In genomic region chr13:54635011-54635410, GRCm38 (mm10) we compare ENCODE assay signal across 20 mouse cellular contexts. TPM values are rescaled to one million over a fixed set of nuclear protein-coding genes. Genes with fewer than 3 reads are reported as not detected.
A peak's percentile ranks its signal among the peaks of the same experiment; 100 is the strongest.
DNase-seq lines count a peak whose midpoint lies in the region; TF ChIP-seq lines count a peak whose summit lies in the region.
"Had no signal": no experiment of that assay in that cellular context is flagged by ENCODE, and none has a peak within 500 bp of the region (broad histone marks: within the 10 kb centered on the region; RNA-seq: fewer than 3 reads in every experiment).

No protein-coding gene starts in this region.

- WGBS in kidney, adult 2 months: 85% methylated on average over 3 of the region's 3 CpGs
- 68% methylated on average over 3 of the region's 3 CpGs for WGBS in liver, adult 2 months

- H3K27ac ChIP-seq in kidney, adult 2 months (ENCODE audit: insufficient read depth, low read depth, low read length): no peak overlapping the region
- H3K27ac ChIP-seq in liver, adult 2 months (replicated peaks; ENCODE audit: insufficient read depth, low read depth, low read length): no peak overlapping the region
- H3K27ac ChIP-seq: embryonic facial prominence, embryonic 10.5 days; embryonic facial prominence, embryonic 12.5 days; forebrain, embryonic 10.5 days; forebrain, embryonic 12.5 days had no signal

- peaks cover 2% of the 10 kb centered on the region for H3K36me3 ChIP-seq in kidney, adult 2 months (ENCODE audit: control insufficient read depth, insufficient read depth, low read length)
- H3K36me3 ChIP-seq in liver, adult 2 months (ENCODE audit: control insufficient read depth, insufficient read depth, low read length): peaks cover 23% of the 10 kb centered on the region

- no peak for TF ChIP-seq POLR2A in kidney, adult 2 months (IDR thresholded peaks at IDR 0.05; ENCODE audit: low read depth, low read length)
- TF ChIP-seq POLR2A in liver, adult 2 months (IDR thresholded peaks at IDR 0.05; ENCODE audit: extremely low read depth, insufficient read depth, low read length): no peak

- H3K4me1 ChIP-seq in kidney, adult 2 months (ENCODE audit: control insufficient read depth, insufficient read depth, low read length): peaks cover 5% of the 10 kb centered on the region; the same call in 1 of the 2 replicates
- peaks cover 18% of the 10 kb centered on the region; the same call in 1 of the 2 replicates for H3K4me1 ChIP-seq in liver, adult 2 months (ENCODE audit: control insufficient read depth, insufficient read depth, low read length)
- H3K4me1 ChIP-seq: embryonic facial prominence, embryonic 10.5 days; embryonic facial prominence, embryonic 12.5 days; forebrain, embryonic 10.5 days; forebrain, embryonic 12.5 days had no signal

- DNase-seq in kidney, adult 2 months: peak; percentile 31
- DNase-seq in kidney, postnatal 4 days: no peak
- peak; percentile 72 for DNase-seq in liver, adult 2 months (ENCODE audit: extremely low read depth, low read depth, low spot score)
- DNase-seq in liver: no peak
- no peak for DNase-seq in spleen, adult 18-20 months
- DNase-seq: adrenal gland, adult 8-10 months; adrenal gland, postnatal 14 days; adrenal gland, postnatal 36 days; B cell, adult 2 months; cerebellum, adult 11-12 months; cerebellum, adult 2 months; cerebellum, adult 9-10 months; cerebellum, postnatal 10 days; cerebellum, postnatal 25 days had no signal

- no peak overlapping the region for H3K9ac ChIP-seq in liver, adult 2 months (ENCODE audit: low read depth, low read length)
- H3K9ac ChIP-seq: embryonic facial prominence, embryonic 12.5 days; forebrain, embryonic 12.5 days had no signal

- H3K79me2 ChIP-seq in liver, adult 2 months (ENCODE audit: control insufficient read depth, insufficient read depth, low read length): peaks cover 24% of the 10 kb centered on the region

- no peak overlapping the region for H3K4me3 ChIP-seq in kidney, adult 2 months (ENCODE audit: insufficient read depth, low read depth, low read length)
- no peak overlapping the region for H3K4me3 ChIP-seq in liver, adult 2 months (ENCODE audit: insufficient read depth, low read depth, low read length)
- H3K4me3 ChIP-seq: embryonic facial prominence, embryonic 10.5 days; embryonic facial prominence, embryonic 12.5 days; forebrain, embryonic 10.5 days; forebrain, embryonic 12.5 days had no signal

- no peaks in the 10 kb centered on the region for H3K27me3 ChIP-seq in kidney, adult 2 months (replicated peaks; ENCODE audit: control insufficient read depth, insufficient read depth, low read length)
- no peaks in the 10 kb centered on the region for H3K27me3 ChIP-seq in liver, adult 2 months (ENCODE audit: control insufficient read depth, insufficient read depth, low read length)
- H3K27me3 ChIP-seq: CH12.LX; embryonic facial prominence, embryonic 12.5 days; forebrain, embryonic 12.5 days; Patski had no signal

- no peak for TF ChIP-seq CTCF in kidney, adult 2 months (conservative IDR thresholded peaks at IDR 0.05; ENCODE audit: insufficient read depth, insufficient read length, low read depth, low read length)
- no peak for TF ChIP-seq CTCF in liver, adult 2 months (IDR thresholded peaks at IDR 0.05; ENCODE audit: low read depth, low read length)

RNA-seq across cellular contexts. Expression of gene Faf2, which starts 13.4 kb away (rescaled TPM):
- polyA plus RNA-seq in kidney, adult 2 months (2012; rRNA removed): 26.3 and 27.9 TPM in 2 replicates
- total RNA-seq in liver, adult 2 months (2014; rRNA removed): 25.1 and 29.9 TPM in 2 replicates
- 22.5 and 28.1 TPM in 2 replicates for polyA plus RNA-seq in liver, adult 2 months (2012; rRNA removed)

RNA-seq across cellular contexts. Expression of gene Cltb, which starts 23.9 kb away (rescaled TPM):
- 102 and 119 TPM in 2 replicates for polyA plus RNA-seq in kidney, adult 2 months (2012; rRNA removed)
- total RNA-seq in liver, adult 2 months (2014; rRNA removed): 19.0 and 24.8 TPM in 2 replicates
- polyA plus RNA-seq in liver, adult 2 months (2012; rRNA removed): 45.6 and 51.5 TPM in 2 replicates

RNA-seq across cellular contexts. Expression of gene Higd2a, which starts 45.0 kb away (rescaled TPM):
- polyA plus RNA-seq in kidney, adult 2 months (2012; rRNA removed): 365 and 419 TPM in 2 replicates
- 51.1 and 56.3 TPM in 2 replicates for total RNA-seq in liver, adult 2 months (2014; rRNA removed)
- polyA plus RNA-seq in liver, adult 2 months (2012; rRNA removed): 98.7 and 133 TPM in 2 replicates

RNA-seq across cellular contexts. Expression of gene Nop16, which starts 45.1 kb away (rescaled TPM):
- 13.7 and 19.0 TPM in 2 replicates for polyA plus RNA-seq in kidney, adult 2 months (2012; rRNA removed)
- total RNA-seq in liver, adult 2 months (2014; rRNA removed): 15.0 and 15.8 TPM in 2 replicates
- polyA plus RNA-seq in liver, adult 2 months (2012; rRNA removed): 9.4 and 11.1 TPM in 2 replicates

RNA-seq across cellular contexts. Expression of gene Rnf44, which starts 58.7 kb away (rescaled TPM):
- 191 and 192 TPM in 2 replicates for polyA plus RNA-seq in kidney, adult 2 months (2012; rRNA removed)
- total RNA-seq in liver, adult 2 months (2014; rRNA removed): 5.8 and 11.4 TPM in 2 replicates
- 86.1 and 87.9 TPM in 2 replicates for polyA plus RNA-seq in liver, adult 2 months (2012; rRNA removed)

Comparison
In these comparisons a context has a peak if more than half of its experiments do, and no peak if none do; other contexts are left out.
1. DNase-seq: peak in kidney, adult 2 months (single experiment) and liver, adult 2 months (single experiment); none in kidney, postnatal 4 days (0 of 2), liver (single experiment) and spleen, adult 18-20 months (0 of 2).